Mouse (Mus musculus): Measurements from ENCODE around the gene Gm42878.

Gm42878 gene

DNA sequence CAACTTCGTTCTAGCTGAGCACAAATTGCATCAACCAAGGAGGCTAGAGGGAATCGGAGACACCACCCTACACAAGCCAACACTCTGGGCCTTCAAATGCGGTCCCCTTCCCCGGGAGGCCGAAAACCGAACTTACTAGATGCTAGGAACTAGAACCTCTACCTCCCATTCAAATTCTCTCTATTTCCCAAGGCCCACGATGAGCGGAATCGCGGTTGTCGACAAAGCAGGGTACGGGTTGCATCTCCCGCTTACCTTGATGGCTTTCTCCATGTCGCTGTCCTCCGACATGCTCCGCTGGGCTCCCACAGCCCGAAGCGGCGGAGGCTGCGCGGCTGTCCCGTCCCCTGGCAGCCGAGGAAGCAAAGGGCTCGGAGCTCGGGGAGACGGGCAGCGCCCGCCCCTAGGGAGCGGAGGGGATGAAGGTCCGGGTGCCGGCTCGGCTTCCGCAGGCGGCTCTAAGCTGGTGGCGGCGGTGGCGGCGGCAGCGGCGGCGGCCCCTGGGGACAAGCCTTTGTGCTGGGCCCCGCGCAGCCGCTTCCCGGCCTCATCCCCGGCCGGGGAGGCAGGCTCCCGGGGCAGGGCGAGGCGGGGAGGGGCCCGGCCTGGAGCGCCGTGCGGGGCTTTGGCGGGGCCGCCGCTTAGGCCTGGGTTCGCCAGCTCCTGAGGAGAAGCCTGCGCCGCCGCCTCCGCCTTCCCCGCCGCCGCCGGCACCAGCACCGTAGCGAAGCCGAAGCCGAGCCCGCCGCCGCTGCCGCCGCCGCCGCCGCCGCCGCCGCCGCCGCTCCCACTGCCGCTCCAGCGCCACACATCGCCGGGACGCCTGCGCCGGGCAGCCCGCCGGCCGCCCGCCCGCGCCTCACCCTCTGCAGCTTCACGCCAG is at the start of gene Gm42878, which contains the start of gene Adam1a:
Gene Gm42878, minus strand, starts transcription at position 573 of the 883 bp plus-strand sequence.
Gene Adam1a, minus strand, starts transcription at position 573 of the 883 bp plus-strand sequence.
- DNase-seq: no peak

DNA sequence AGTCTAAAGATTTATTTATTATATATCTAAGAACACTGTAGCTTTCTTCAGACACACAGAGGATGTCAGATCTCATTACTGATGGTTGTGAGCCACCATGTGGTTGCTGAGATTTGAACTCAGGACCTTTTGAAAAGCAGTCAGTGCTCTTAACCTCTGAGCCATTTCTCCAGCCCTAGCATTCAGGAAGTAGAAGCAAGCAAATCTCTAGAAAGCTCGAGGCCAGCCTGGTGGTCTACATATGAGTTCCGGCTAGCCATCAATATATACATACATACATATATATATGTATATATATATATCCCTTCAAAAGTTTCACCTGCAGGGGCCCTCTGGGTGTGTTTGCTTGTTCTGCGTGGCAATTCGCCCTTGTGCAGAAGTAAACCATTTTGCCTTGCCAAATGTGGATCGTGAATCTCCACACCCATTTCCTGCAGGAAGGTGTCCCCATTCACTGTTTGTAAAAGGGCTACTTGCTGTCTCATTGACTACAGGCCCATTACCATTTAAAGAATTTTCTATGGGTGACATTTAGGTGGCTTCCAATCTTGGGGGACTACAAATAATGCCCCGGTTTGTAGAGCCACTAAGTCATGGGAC is 49.5 kb upstream of the Gm42878 start:
- DNase-seq: no peak

DNA sequence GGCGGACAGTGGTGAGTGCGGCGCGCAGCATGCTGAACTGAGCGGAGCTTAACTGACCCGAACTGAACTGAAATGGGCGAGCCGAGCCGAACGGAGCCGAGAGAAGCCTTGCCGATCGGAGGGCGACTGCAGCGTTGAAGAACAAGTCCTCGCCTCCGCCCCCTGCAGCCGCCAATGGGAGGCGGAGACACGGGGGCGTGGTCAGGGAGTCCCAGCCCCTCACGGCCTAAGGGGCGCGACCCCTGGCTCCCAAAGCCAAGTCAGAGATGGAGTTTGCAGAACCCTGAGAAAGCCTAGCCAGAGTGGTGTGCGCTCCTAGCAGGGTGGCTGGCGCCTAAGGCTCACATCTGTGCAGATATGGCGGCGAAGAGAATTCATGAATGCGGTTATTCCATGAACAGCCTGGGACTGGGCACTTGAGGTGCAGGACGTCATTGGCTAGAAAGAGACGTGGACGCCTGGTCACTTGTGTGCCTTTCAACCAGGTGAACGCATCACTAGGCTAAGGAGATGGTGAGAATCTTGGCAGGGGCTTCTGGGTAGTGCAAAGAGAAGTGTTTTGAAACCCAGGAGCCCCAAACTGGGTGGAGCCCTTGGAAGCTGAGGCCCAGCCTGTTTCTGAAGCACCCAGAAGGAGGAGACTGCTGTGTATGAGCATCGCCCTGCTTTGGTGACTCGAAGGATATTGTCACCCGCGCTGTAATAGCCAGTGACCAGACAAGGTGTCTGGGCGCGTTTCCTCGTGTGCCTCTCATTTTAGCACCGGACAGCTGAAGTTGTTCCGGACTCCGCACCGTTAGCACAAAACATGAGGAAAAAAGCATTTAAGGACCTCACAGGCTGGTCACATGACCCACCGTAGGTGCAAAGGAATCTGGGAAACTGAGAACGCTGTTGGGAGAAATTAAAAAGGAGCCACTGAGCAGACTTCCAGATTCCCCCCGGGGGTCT is 48.4 kb upstream of the Gm42878 start, which contains the start of gene Aldh2:
Gene Aldh2, minus strand, starts transcription at position 374 of the 951 bp plus-strand sequence.
- DNase-seq: peak; percentile 81

DNA sequence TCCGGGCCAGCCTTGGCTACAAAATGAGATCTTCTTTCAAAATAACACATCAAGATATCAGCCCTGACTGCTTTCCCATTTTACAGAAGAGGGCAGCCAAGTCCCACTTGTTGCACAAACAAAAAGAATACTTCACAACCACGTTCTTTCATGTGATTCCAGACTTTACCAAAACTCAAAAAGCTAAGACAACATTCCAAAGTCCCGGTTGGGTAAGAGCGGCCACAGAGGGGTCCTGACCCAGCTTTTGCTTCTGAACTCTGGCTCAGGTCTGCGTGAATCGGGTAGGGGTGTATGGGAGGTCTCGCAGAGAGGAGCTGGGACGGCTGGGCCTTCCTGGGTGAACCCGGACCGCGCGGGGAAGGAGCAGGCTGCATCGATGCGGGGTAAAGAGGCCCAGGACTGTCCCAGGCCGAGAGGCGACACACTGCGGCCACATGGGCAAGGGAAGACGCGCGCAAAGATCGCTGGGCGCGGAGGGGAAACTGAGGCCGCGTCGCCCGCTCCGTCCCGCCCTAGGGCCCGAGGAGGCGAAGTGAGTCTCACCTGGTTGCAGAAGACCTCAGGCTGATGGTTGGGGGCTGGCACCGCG is 47.6 kb upstream of the Gm42878 start:
- no peak for DNase-seq

DNA sequence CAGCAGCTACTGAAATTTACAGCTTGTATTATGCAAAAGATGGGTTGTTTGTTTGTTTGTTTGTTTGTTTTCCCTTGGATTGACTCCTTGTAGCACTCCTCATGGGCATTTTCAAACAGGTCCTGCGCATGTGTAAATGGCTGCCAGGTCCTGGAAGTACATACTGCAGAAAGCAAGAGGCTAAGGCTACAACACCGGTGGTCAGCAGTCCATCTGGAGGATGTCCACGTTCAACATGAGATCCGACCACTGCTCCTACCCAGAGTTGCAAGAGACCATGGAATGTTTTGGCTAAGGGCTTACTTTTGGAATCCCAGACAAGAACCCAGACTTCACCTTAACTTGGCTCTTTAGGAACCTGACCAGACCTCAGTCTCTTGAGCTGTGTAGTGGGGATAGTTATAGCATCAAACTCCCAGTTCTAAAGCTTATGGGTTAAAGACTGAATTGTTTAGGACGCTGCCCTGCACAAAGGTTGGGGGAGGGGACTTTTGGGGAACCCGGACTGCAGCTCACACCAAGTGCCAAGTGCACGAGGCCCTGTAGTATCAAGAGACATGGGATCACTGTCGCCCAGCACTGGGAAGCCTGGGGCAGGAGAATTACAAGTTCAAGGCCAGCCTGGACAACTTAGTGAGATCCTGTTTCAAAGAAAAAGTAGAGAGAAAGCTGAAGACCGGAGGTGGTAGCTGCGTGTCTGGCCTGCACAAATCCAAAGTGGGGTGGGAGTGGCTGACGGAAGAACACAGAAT is 47.0 kb upstream of the Gm42878 start:
- no peak for DNase-seq

DNA sequence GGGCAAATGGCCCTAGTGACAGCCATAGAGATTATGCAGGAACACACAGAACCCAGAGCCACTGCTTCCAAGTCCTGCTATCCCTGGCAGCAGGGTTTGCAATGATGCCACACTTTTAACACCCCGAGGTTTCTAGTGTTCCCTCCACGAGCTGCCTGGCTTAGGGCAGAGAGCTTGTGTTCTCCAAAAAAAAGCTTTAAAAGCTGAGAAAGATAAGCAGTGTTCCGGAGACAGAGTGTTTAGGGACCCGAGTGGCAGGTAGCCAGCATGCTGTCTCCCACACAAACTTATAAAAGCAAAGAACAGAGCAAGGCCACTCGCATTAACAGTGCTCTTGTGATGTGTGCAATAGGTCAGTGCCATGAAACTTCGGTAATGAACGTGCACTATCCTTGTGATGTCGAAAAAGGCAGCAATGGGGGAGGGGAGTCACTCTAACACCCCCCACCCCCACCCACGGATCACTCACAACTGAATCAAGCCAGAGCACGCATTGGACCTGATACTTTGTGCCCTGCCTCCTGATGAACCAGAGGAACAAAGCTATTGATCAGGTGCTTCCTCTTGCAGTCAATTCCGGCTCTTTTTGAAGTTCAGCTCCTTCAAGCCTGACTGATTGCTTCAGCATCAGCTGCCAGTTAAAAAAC is 46.3 kb upstream of the Gm42878 start:
- DNase-seq: no peak

DNA sequence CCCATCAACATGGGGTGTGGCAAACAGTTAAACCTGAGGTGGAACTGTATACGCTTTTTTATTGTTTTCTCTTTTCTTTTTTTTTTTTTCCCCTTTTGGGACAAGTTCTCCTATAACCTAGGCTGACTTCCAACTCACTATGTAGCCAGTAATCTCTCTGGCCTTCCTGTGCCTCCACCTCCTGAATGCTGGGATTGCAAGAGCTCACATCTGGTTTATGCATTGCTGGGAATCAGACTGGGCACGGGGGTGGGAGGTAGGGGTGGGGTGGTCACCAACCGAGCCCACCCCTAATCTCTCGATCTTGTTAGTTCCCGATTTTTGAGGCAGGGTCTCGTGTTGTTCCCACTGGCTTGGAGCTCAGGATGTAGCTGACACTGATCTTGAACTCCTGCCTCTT is 44.6 kb upstream of the Gm42878 start:
- no peak for DNase-seq

DNA sequence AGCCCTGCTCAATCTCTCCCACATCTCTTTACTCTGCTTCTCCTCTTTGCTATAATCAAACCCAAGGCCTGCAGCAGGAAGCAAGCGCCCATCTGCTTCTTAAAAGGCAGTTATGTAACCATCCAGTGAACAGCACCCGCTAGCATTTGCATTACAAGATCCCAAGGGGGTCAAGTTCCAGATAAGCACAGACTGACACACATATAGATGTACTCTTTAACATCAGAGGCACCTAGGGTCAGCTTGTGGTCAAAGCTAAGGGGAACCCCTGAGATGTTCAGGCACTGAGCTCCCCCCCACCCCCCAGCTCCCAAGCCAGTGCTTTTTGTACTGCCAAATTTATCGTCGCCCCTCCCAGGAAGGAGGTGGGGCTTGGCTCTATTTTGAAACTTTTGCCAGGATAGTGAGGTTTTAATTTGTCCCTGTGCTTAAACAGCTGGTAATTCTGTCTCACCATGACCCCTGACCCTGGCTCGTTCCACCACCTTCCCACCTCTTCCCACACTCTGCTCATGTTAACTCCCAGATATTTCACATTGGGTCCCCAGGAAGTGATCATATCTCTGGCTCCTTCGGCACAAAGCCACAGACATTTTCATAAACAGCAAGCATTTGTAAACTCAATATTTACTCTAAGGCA is 41.2 kb upstream of the Gm42878 start:
- DNase-seq: peak; percentile 81

DNA sequence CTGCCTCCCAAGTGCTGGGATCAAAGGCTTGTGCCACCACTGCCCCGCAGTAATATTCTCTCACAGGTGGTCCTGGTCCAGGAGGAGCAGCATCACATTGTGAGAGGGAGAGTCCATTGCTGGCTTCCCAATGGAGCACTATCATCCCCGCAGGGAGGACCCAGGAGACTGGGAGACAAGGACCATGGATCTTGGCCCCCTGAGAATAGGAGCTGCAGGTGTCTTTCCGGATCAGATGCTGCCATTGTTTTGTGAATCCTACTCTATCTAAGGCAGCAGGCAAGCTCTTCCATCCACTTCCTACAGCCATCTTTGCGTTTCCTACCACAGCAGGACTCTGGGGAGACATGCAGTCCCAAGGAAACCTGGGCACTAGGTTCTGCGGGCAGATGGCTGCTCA is 40.4 kb upstream of the Gm42878 start:
- no peak for DNase-seq

DNA sequence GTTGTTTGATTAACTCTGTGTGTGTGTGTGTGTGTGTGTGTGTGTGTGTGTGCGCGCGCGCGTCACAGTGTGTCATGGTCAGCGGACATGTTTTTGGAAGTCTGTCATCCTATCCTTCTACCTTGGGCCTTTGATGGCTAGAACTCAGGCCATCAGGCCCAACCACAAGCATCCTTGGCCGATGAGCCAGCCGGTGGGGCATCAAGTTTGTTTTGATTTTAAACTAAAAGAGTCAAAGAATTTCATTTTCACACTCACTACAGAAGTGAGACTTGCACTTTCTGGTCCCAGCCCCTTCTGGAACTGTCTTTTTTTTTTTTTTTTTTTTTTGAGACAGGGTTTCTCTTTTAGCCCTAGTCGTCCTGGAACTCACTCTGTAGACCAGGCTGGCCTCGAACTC is 39.7 kb upstream of the Gm42878 start:
- DNase-seq: no peak

DNA sequence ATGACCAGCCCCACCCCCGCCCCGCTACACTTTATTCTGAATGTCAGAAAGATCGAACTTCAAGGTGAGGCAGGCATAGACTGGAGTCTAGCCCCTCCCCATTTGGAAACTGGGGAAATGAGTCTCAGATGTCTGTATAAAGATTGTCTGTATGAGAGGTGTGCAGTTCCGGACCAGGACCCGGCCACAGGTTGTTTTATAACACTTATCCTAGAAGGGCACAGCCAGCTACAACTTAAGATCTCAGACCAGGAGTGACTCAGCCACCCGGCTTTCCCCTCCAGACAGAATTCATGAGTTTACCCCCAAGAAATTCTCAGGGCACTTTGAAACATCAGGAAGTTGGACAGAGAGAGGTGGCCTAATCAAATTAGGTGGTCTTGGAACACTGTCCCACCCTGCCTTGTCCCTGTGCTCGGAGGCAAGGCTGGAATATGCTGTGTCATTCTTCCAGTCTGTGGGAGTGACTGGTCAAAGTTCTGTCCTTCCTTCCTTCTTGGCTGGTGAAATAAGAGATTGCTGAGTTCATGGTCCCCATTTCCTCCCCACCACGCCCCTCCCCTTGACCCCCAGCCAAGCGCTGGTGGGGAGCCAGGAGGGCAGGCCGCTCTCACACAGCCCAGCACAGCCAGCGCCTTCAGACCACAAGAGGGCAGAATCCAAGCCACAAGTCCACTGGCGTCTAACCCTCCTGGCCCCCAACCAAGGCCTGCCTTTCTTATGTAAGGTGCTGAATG is 38.7 kb upstream of the Gm42878 start:
- peak; percentile 87 for DNase-seq

DNA sequence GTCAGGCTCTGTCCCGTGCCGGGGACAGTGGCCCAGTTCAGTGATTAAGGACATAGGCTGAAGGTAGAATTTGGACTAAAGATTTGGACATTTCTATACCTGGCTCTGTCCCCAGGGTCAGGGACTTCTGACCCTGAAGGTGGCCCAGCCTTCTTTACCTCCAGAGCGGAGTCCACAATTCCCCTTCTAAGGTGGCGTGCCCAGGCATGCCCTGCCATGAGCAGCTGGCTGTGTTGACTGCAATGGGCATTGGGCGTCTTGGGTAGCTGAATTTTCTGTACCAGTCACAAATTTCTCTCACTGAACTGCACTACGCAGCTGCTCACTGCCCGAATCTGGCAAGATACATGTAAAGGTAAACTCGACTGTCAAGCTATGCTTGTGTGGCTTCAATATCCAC is 36.7 kb upstream of the Gm42878 start:
- no peak for DNase-seq

DNA sequence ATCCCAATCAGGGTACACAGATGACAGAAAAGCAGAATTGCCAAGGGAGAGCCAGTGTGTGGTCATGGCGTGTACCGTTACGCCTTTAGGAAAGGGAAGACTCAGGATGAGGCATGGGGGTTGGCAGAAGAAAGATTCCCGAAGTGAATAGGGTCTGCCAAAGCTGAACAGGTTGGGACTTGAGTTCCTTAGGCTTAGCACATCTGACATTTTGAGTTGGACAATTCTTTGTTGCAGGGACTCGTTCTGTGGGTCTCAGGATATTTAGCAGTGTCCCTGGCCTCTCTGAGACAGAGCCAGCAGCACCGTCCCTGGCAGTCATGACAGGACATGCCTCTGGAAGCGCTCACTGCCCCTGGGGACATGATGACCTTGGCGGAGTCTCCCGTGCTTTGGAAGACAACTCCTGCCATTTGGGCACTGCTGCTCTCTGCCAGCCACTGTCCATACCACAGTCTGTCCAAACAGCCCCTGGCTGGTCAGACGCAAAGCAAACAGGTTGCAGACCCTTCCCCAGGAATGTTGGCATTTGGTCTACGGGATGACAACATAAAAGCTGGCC is 31.7 kb upstream of the Gm42878 start:
- no peak for DNase-seq

DNA sequence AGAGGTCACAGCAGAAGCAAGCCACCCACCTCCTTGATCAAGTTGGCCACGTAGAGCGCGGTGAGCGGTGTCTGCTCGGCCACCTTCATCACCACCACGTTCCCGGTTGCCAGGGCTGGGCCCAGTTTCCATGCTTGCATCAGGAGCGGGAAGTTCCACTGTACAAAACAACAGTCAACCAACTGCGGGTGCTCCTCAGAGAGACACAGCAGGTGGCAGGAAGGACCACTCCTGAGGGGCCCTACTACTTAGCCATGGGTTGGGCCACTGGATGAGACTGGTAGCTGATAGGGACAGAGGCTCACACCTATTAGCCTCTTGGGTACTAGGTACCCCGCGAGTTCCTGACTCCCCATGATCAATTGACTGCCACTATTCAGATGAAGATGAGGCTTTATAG is 30.6 kb upstream of the Gm42878 start:
- no peak for DNase-seq

DNA sequence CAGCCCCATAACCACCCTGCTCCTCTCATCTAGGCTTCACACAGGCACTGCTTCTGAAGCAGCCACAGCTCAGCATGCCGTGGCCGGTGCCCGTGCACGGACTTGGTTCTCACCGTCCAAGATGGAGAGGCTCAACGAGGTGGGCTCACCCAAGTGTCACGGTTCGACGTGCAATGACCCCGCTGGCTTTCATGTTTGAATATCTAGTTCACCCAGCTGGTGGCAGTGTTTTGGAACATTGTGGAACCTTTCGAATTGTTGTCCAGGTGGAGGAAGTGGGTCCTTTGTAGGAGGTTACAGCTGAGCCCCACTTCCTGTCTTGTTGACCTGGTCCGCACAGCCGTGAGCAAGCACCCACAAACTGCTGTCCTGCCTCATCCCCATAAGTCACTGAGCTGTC is 28.9 kb upstream of the Gm42878 start:
- DNase-seq: no peak

DNA sequence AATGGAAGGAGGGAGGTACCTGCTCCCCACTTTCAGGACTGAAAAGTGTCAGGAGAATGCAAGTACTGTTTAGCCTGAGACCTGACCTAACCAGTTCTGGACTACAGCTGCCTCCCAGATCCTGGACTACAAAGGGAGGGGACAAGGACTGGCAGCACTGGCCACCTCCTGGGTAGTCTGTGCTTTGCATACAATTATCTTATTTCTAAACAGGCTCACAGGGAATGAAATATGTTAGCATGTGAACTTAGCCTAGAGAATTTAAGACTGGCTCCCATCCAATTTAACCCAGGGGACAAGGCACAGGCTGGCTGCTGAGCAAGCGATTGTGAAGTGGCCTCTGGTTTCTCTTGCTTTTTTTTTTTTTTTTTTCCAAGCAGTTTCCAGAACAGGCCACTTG is 25.5 kb upstream of the Gm42878 start:
- DNase-seq: no peak

DNA sequence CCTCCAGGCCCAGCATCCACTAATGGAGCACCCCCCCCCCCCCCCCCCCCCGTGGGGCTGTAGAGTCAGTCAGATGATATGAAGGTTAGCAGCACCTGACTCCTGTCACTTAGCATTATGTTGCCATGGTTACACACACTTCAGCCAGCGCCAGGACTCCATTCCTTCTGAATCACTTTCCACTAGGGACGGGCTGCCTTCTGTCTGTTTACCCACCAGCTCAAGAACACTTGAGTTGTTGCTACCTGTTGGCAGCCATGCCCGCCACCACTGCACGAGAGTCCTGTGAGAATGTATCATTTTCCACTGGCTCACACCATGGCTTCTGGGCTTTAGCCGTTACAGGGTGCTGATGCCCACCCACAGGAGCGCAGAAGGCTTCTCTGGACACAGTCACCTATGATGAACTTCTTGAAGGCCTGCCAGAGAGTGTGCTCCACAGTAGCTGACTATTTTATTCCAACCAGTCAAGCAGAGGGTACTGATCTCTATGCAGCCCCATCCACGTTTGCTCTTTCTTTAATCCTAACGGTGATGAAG is 24.7 kb upstream of the Gm42878 start:
- DNase-seq: no peak

DNA sequence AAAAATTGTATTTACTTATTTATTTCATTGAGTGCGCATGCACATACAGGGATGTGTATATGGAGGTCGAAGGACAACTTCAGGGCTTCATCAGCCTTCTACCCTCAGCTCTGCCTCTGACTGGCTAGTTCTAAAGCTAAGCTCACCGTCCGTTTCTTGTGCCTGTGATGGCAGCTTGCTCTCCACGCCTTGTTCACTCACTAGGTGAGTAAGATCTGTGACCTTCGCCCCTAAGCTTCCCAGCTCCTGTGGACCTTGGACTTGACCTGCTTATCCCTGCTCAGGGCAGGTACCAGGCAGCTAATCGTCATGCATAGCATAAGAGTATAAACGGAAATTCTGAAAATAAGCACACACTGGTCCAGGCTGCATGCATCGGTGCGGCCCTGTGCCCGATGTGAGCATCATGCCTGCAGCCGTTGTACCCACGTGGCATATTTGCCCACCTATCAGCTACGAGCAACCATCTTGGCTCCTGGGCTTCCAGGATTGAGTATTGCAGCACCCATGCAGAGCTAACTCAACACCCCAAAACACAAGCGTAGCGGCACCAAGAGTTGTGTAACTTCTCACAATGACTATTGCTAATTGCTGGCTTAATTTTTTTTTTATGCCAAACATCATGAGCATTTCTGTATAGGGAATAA is 20.9 kb upstream of the Gm42878 start:
- no peak for DNase-seq

DNA sequence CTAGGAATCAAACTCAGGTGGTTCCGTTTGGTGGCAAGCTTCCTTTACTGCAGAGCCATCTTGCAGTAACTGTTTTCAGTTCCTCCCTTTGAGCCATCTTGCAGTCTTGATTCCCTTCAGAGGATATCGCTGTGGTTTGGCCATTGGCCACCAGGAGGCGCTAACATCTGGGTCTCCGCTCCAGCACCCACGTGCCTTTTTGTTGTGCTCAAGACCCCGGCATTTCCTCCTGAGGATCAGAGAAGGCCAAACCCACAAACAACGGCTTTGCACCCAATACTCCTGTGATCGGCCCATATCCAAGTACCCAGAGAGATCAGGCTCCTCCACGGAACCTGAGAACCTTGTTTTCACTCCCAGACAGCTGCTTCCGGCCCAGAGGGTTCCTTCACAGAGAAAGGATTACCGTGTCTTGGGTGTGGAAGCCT is 19.2 kb upstream of the Gm42878 start:
- peak; percentile 77 for DNase-seq

Measured in layer of hippocampus, adult 9-11 months (tissue).